Mouse (Mus musculus) embryonic fibroblast, embryonic 13.5 days (primary cell): ENCODE data around the gene Prr14. TPM values are rescaled to one million over a fixed set of nuclear protein-coding genes. Genes with fewer than 3 reads are reported as not detected.
"Not testable (repeated sequence)": the region's sequence is repeated elsewhere in the genome, so short reads cannot be mapped to it uniquely, and the experiment has no call there.

ENCODE experiments used
- H3K27ac ChIP-seq: 2 replicates; pipeline ENCODE4 v1.5.1; 2012; ENCODE audit warnings: low read length, control low read depth, inconsistent platforms; ENCODE audit not compliant: insufficient read depth
- H3K4me1 ChIP-seq: 2 replicates; pipeline ENCODE4 v1.6.1; 2011; ENCODE audit warnings: low read length; ENCODE audit not compliant: control insufficient read depth, insufficient read depth
- H3K4me3 ChIP-seq: 2 replicates; pipeline ENCODE4 v1.5.1; 2011; ENCODE audit warnings: mild to moderate bottlenecking, control low read depth, low read length; ENCODE audit not compliant: insufficient read depth
- CTCF ChIP-seq: IDR thresholded peaks from 2 replicates; pipeline ENCODE4 v1.5.1; 2011; ENCODE audit warnings: mild to moderate bottlenecking, control low read depth, low read length, moderate library complexity, borderline replicate concordance; ENCODE audit not compliant: insufficient read depth
- POLR2A ChIP-seq: IDR thresholded peaks from 2 replicates; pipeline ENCODE4 v1.6.1; 2011; ENCODE audit warnings: low read depth, mild to moderate bottlenecking, control low read depth, low read length, moderate library complexity
- polyA plus RNA-seq: library from polyadenylated mRNA; stranded (reverse); fragments of >200 nt; gene quantifications from 2 replicates; pipeline ENCODE4 v1.2.4, GENCODE M21; 2011; ENCODE audit warnings: low read depth; ENCODE audit not compliant: missing spikeins, insufficient read length

Prr14 gene
- 73.6 and 83.0 TPM in 2 replicates for polyA plus RNA-seq

DNA sequence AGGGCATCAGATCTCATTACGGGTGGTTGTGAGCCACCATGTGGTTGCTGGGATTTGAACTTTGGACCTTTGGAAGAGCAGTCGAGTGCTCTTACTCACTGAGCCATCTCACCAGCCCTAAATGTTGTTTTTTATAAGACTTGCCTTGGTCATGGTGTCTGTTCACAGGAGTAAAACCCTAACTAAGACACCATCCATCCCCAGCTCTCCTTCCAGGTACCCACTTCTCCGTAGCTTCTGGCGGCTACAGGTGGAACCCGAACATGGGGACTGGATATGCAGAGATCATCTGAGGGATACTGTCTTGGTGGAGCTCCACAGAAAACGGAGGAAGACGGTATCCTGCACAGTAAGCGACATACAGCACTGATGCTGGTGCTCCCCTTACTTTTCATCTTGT is at the start of gene Prr14:
Gene Prr14, plus strand, starts transcription at position 301 of the 400 bp plus-strand sequence.
- H3K4me1 ChIP-seq, H3K27ac ChIP-seq, H3K4me3 ChIP-seq: not testable (repeated sequence)

DNA sequence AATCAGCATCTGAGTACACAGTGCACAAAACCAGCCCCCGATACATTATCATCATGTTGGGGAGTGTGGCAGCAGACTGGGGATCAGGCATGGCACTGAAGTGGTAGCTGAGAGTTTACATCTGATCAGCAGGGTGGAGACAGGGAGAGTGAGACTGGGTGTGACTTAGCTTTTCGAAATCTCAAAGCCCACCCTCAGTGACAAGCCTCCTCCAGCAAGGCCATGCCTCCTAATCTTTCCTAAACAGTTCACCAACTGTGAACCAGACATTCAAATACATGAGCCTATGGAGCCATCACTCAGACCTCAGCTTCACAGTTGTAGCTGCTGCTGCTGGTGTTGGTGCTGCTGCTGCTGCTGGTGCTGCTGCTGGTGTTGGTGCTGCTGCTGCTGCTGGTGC is 48.0 kb upstream of the Prr14 start:
- Histone ChIP-seq H3K4me1 (no peaks in the 10 kb centered on the region), H3K4me3 (no peak overlapping the region), H3K27ac (no peak overlapping the region)
- TF ChIP-seq POLR2A (no peak), CTCF (no peak)

DNA sequence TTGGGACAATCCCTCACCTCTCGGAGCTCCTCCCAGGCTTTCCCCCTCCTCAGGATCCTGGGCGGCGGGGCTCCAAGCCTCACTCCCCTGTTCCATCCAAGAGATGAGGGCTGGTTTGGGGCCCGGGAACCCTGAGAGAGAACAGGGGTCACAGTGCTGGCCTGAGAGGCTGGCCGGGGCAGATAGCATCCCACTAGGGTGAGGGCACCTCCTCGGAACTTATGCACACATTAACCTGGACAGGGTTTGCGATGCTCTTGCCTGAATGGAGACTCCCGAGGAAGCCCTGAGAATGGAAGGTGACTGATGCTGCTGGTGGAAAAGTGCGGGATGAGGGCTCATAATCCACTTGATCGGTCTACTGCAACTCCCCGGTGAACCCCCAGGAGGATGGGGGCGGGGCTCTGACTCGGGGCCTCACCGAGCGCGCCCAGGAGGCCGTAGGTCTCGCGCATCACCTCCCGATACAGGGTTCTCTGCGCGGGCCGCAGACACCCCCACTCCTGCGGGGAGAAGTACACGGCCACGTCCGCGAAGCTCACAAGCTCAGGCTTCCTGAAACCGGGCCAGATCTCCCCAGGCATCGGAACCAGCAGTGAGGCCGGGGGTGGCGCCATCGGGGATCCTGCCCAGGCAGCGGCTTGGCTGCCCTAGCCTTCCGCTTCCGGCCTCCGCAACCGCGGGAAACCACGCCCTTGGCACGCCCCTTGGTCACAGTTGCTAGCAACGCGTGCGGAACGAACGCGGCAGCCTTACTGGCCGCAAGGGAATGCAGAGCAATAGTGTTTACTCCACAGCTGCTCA is 37.8 kb upstream of the Prr14 start, which contains the start of gene Zfp688:
Gene Zfp688, minus strand, starts transcription at position 681 of the 804 bp plus-strand sequence.
- 0 out of 2 replicates have a peak within 1 kb of the TSS, but pooled peaks have one; percentile 43 for H3K27ac ChIP-seq
- no peaks in the 10 kb centered on the region for H3K4me1 ChIP-seq
- peak within 1 kb of the TSS; percentile 92 for H3K4me3 ChIP-seq
- TF ChIP-seq CTCF (no peak), POLR2A (peak; percentile 77)

DNA sequence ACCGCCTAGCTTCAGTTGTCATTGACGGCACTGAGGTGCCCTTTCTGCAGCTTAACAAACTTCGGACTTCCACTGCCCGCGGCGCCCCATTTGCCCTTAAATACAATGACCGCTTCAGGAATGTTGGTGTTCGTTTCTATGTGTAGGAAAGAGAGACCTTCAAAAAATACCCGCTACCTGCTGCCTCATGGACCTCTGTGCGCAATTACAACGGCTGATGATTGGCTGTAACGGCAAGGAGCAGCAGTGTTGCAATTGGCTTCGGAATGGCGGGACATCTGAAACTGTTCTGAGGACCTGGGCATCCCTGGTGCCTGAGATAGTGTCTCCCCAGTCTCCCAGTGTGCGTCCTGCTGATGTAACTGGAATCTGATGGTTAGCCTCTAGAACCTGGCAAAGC is 37.2 kb upstream of the Prr14 start:
- TF ChIP-seq POLR2A (no peak), CTCF (no peak)
- Histone ChIP-seq H3K4me3 (peak overlapping the region; percentile 92), H3K27ac (no peak overlapping the region), H3K4me1 (no peaks in the 10 kb centered on the region)

DNA sequence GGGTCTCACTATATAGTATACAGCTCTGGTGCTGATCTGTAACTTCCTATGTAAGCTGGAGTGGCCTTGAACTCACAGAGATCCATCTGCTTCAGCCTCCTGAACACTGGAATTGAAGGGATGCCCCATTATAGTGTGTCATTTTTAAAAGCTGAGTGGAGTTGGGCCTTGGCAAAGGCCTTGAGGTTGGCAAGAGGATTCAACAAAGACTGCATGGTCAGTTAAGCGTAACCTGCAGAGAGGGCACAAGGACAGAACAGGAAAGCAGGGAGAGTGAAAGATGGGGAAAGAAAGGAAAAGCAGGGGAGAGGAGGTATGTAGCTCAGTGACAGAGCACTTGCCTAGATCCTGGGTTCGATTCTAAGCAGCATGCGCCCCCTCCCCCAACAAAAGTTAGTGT is 34.1 kb upstream of the Prr14 start:
- H3K4me3 ChIP-seq, result no peak overlapping the region
- no peaks in the 10 kb centered on the region for H3K4me1 ChIP-seq
- no peak for TF ChIP-seq POLR2A
- no peak for TF ChIP-seq CTCF
- H3K27ac ChIP-seq, result no peak overlapping the region

DNA sequence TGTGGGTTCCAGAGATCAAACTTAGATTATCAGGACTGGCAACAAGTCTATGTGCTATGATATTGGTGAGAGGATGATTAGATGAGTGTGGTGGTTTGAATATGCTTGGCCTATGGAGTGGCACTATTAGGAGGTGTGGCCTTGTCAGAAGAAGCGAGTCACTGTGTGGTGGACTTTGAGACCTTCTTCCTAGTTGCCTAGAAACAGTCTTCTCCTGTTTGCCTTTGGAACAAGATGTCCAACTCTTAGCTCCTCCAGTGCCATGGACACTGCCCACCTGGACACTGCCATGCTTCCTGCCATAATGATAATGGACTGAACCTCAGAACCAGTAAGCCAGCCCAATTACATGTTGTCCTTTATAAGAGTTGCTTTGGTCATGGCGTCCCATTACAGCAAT is 33.5 kb upstream of the Prr14 start:
- Histone ChIP-seq H3K4me1 (no peaks in the 10 kb centered on the region), H3K27ac (no peak overlapping the region), H3K4me3 (no peak overlapping the region)
- TF ChIP-seq CTCF, result no peak
- TF ChIP-seq POLR2A, result no peak

DNA sequence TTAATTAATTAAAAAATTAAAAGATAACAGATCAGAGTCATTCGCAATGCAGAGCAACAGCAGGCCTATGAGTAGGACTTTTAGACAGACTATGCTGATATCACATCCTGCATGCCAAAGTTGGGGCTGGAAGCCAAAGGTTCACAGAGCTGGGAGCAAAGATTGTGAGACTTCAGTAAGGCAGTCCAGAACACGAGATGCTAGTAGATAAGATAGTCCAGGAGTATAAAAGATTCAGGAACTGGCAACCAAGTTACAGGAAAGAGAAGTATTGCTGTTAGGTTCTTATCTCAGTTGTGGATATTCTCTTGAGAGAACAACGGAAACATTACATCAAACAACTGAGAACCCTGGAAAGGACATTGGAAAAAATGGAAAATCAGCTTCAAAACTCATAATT is 33.1 kb upstream of the Prr14 start:
- TF ChIP-seq POLR2A (no peak), CTCF (no peak)
- Histone ChIP-seq H3K4me3 (no peak overlapping the region), H3K27ac (no peak overlapping the region), H3K4me1 (no peaks in the 10 kb centered on the region)

DNA sequence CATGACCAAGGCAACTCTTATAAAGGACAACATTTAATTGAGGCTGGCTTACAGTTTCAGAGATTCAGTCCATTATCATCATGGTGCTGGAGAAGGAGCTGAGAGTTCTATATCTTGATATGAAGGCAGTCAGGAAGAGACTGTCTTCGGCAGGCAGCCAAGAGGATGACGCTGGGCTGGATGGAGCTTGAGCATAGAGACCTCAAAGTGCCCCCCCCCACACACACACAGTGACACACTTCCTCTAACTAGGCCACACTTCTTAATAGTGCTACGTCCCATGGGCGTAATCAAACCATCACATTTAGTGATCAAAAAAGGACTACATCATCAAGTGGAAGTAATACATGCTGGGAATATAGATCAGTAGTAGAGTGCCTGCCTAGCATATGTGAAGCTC is 24.2 kb upstream of the Prr14 start:
- Histone ChIP-seq H3K4me1 (no peaks in the 10 kb centered on the region), H3K4me3 (no peak overlapping the region), H3K27ac (no peak overlapping the region)
- TF ChIP-seq CTCF (no peak), POLR2A (no peak)

DNA sequence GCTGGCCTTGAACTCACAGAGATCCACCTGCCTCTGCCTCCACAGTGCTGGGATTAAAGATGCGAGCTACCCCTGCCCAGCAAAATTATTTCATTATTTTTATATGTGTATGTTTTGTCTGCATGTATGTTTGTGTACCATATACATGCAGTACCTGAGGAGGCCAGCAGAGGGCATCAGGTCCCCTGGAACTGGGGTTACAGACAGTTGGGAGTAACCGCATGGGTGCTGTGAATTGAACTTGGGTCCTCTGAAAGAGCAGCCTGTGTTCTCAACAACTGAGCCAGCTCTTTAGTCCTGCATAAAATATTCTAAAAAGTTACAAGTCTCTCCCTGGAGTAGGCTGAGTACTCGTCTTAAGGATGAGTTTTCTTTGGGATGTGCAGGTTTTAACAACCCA is 21.7 kb upstream of the Prr14 start:
- Histone ChIP-seq H3K4me3 (no peak overlapping the region), H3K4me1 (no peaks in the 10 kb centered on the region), H3K27ac (no peak overlapping the region)
- no peak for TF ChIP-seq CTCF
- no peak for TF ChIP-seq POLR2A

DNA sequence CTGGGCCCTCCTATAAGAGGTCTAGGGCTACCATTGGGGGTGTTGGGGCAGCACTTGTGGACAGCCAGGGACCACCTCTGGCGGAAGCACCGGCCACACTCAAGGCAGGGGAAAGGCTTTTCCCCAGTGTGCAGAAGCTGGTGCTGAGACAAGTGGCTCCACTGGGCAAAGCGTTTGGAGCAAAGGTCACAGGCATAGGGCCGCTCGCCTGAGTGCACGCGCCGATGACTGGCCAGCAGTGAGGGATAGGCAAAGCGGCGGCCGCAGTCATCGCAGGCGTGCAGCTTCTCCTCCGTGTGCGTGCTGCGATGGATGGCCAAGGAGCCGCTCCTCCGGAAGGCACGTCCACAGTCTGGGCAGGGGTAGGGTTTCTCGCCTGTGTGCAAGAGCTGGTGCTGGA is 15.4 kb upstream of the Prr14 start:
- no peak overlapping the region for H3K4me3 ChIP-seq
- no peak overlapping the region for H3K27ac ChIP-seq
- no peak for TF ChIP-seq CTCF
- no peak for TF ChIP-seq POLR2A
- no peaks in the 10 kb centered on the region for H3K4me1 ChIP-seq
